Mouse (Mus musculus): ENCODE measurements around the gene Gm6176. TPM values are rescaled to one million over a fixed set of nuclear protein-coding genes. Genes with fewer than 3 reads are reported as not detected.
"Not testable (repeated sequence)": the region's sequence is repeated elsewhere in the genome, so short reads cannot be mapped to it uniquely, and the experiment has no call there.

Gm6176 gene
- not detected in 2 replicates for polyA plus RNA-seq (2015; fragmentation: Nextera tagmentation; extraction: Ambion mirVana)

DNA sequence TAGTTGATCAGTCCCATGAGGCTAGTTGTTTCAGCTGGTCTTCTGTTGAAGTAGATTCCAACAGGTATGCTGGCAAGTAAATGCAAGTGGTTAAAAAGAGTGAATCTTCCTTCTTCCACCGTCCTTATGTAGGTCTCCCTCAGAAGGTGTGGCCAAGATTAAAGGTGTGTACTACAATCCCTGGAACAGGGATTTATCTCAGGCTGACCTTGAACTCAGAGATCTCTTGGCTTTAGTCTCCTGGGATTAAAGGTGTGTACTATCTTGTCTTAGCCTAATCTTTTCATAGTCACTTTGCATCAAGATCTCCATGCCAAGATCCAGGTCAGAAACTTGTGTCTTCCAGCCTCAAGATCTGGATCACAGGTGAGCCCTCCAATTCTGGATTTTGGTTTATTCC lies at the start of gene Gm6176:
Gene Gm6176 (minus strand): TSS at position 101 of the 400 bp plus-strand sequence.
- H3K4me1 ChIP-seq (replicated peaks); H3K4me3 ChIP-seq; H3K27me3 ChIP-seq; H3K9me3 ChIP-seq; H3K27ac ChIP-seq (replicated peaks); ATAC-seq (ENCODE audit: low FRiP score, low read depth); H3K9ac ChIP-seq; H3K36me3 ChIP-seq; H3K4me2 ChIP-seq: not testable (repeated sequence)
- WGBS = no CpG with 5 or more reads among the region's 1 CpGs

- not testable (repeated sequence) for H3K27me3 ChIP-seq; H3K4me3 ChIP-seq; H3K9ac ChIP-seq; ATAC-seq (ENCODE audit: low FRiP score, low read depth); H3K4me2 ChIP-seq; H3K36me3 ChIP-seq; H3K9me3 ChIP-seq; H3K4me1 ChIP-seq (replicated peaks); H3K27ac ChIP-seq (replicated peaks)
- WGBS = no CpG with 5 or more reads among the region's 7 CpGs
These were observed 12.7 kb upstream of the Gm6176 start, which contains the start of gene Vmn1r139 for GRCm38 (mm10) chr7:22068757-22069156. Gene Vmn1r139 (plus strand): TSS chr7:22069057.

- not testable (repeated sequence) for H3K9me3 ChIP-seq; H3K4me2 ChIP-seq; H3K4me1 ChIP-seq (replicated peaks); H3K4me3 ChIP-seq; H3K27me3 ChIP-seq; H3K9ac ChIP-seq; ATAC-seq (ENCODE audit: low FRiP score, low read depth); H3K36me3 ChIP-seq; H3K27ac ChIP-seq (replicated peaks)
- no CpG with 5 or more reads among the region's 2 CpGs for WGBS
These were observed 27.3 kb downstream of the Gm6176 start, which contains the start of gene Vmn1r138 for GRCm38 (mm10) chr7:22028797-22029196. Gene Vmn1r138 (minus strand): TSS chr7:22028897.

Other genes with a start within 250 kb of the Gm6176 start
- not detected in 2 replicates for gene Vmn1r135, start 224.0 kb downstream of the Gm6176 start, polyA plus RNA-seq (2015; fragmentation: Nextera tagmentation; extraction: Ambion mirVana)
- gene Gm5725, start 212.0 kb downstream of the Gm6176 start, polyA plus RNA-seq (2015; fragmentation: Nextera tagmentation; extraction: Ambion mirVana) = not detected in 2 replicates
- gene Gm5891, start 135.0 kb downstream of the Gm6176 start, polyA plus RNA-seq (2015; fragmentation: Nextera tagmentation; extraction: Ambion mirVana) = not detected in 2 replicates
- not detected in 2 replicates for gene Vmn1r137, start 61.7 kb downstream of the Gm6176 start, polyA plus RNA-seq (2015; fragmentation: Nextera tagmentation; extraction: Ambion mirVana)
- gene Vmn1r138, start 27.4 kb downstream of the Gm6176 start, polyA plus RNA-seq (2015; fragmentation: Nextera tagmentation; extraction: Ambion mirVana) = not detected in 2 replicates
- not detected in 2 replicates for gene Vmn1r139, start 12.8 kb upstream of the Gm6176 start, polyA plus RNA-seq (2015; fragmentation: Nextera tagmentation; extraction: Ambion mirVana)
- gene Gm16451, start 61.9 kb upstream of the Gm6176 start, polyA plus RNA-seq (2015; fragmentation: Nextera tagmentation; extraction: Ambion mirVana) = not detected in 2 replicates
- gene Gm10666, start 78.4 kb upstream of the Gm6176 start, polyA plus RNA-seq (2015; fragmentation: Nextera tagmentation; extraction: Ambion mirVana) = not detected in 2 replicates
- gene Vmn1r142, start 107.7 kb upstream of the Gm6176 start, polyA plus RNA-seq (2015; fragmentation: Nextera tagmentation; extraction: Ambion mirVana) = not detected in 2 replicates
- gene Vmn1r143, start 133.1 kb upstream of the Gm6176 start, polyA plus RNA-seq (2015; fragmentation: Nextera tagmentation; extraction: Ambion mirVana) = not detected in 2 replicates
- not detected in 2 replicates for gene Gm8653, start 145.0 kb upstream of the Gm6176 start, polyA plus RNA-seq (2015; fragmentation: Nextera tagmentation; extraction: Ambion mirVana)
- gene Gm8453, start 173.2 kb upstream of the Gm6176 start, polyA plus RNA-seq (2015; fragmentation: Nextera tagmentation; extraction: Ambion mirVana) = not detected in 2 replicates